Mouse (Mus musculus): Measurements from ENCODE around the gene Cpsf4.

- TF ChIP-seq CHD2 (IDR thresholded peaks at IDR 0.05; ENCODE audit: low read depth, low read length) (no peak), MAFK (IDR thresholded peaks at IDR 0.05; ENCODE audit: insufficient read depth, low read depth, low read length) (no peak)
Observed at GRCm38 (mm10) chr5:145120921-145121320, 46.1 kb upstream of the Cpsf4 start.
